Mouse (Mus musculus) kidney, postnatal 14 days (tissue): Measurements from ENCODE around the gene Ncoa7.

Experiments
- DNase-seq: peaks from one replicate; pipeline ENCODE4 v3.0.0; 2022; ENCODE audit warnings: mixed read lengths

The Ncoa7 gene

GRCm38 (mm10) chr10:30802681-30803586, at the start of gene Ncoa7:
Gene Ncoa7, minus strand, starts transcription at chr10:30803326.
- peak; percentile 90 for DNase-seq

- no peak for DNase-seq
Measured at GRCm38 (mm10) chr10:30845101-30845825, 42.1 kb upstream of the Ncoa7 start.

- DNase-seq = peak; percentile 25
Measured at GRCm38 (mm10) chr10:30844191-30845010, 41.3 kb upstream of the Ncoa7 start.

- DNase-seq = peak; percentile 19
Measured at GRCm38 (mm10) chr10:30843438-30844190, 40.5 kb upstream of the Ncoa7 start.

GRCm38 (mm10) chr10:30842643-30843437, 39.7 kb upstream of the Ncoa7 start, which contains the start of gene Hey2:
Gene Hey2, minus strand, starts transcription at chr10:30842801.
- peak; percentile 99 for DNase-seq

GRCm38 (mm10) chr10:30842228-30842627, 39.1 kb upstream of the Ncoa7 start:
- no peak for DNase-seq

GRCm38 (mm10) chr10:30840824-30841223, 37.7 kb upstream of the Ncoa7 start:
- no peak for DNase-seq

- peak; percentile 19 for DNase-seq
Measured at GRCm38 (mm10) chr10:30838188-30838587, 35.1 kb upstream of the Ncoa7 start.

GRCm38 (mm10) chr10:30825049-30825448, 21.9 kb upstream of the Ncoa7 start:
- DNase-seq = peak; percentile 47

GRCm38 (mm10) chr10:30810967-30811293, 7.8 kb upstream of the Ncoa7 start:
- DNase-seq = peak; percentile 89

- DNase-seq = peak; percentile 29
Measured at GRCm38 (mm10) chr10:30810247-30810966, 7.3 kb upstream of the Ncoa7 start.

- DNase-seq = no peak
Measured at GRCm38 (mm10) chr10:30803587-30804253, 594 bp upstream of the Ncoa7 start.

- peak; percentile 26 for DNase-seq
Measured at GRCm38 (mm10) chr10:30802033-30802432, 1.1 kb downstream of the Ncoa7 start.

GRCm38 (mm10) chr10:30799713-30800450, 3.2 kb downstream of the Ncoa7 start:
- DNase-seq = no peak

GRCm38 (mm10) chr10:30796469-30797261, 6.5 kb downstream of the Ncoa7 start:
- no peak for DNase-seq

GRCm38 (mm10) chr10:30791016-30791415, 12.1 kb downstream of the Ncoa7 start:
- DNase-seq = peak; percentile 64

- DNase-seq = no peak
Measured at GRCm38 (mm10) chr10:30789521-30789920, 13.6 kb downstream of the Ncoa7 start.

- DNase-seq = no peak
Measured at GRCm38 (mm10) chr10:30788340-30788721, 14.8 kb downstream of the Ncoa7 start.
